Mouse (Mus musculus) hindbrain, embryonic 14.5 days (tissue): ENCODE measurements around the gene 4632433K11Rik. TPM values are rescaled to one million over a fixed set of nuclear protein-coding genes. Genes with fewer than 3 reads are reported as not detected.
"Not testable (repeated sequence)": the region's sequence is repeated elsewhere in the genome, so short reads cannot be mapped to it uniquely, and the experiment has no call there.

ENCODE experiments used
- ATAC-seq: fragments of 200-750 bp; cut with Nextera tagmentation; 2 replicates; pipeline ENCODE4 v1.8.0; 2017; ENCODE audit warnings: moderate number of reproducible peaks, mild to moderate bottlenecking, moderate TSS enrichment, moderate library complexity; ENCODE audit not compliant: low FRiP score
- DNase-seq: peaks from one replicate; pipeline ENCODE4 v3.0.0-alpha.2; 2015; ENCODE audit warnings: low spot score
- H3K27ac ChIP-seq: fragments of 300-500 bp; sonication (generic); 2 replicates; pipeline ENCODE4 v1.5.1; 2014; ENCODE audit warnings: mild to moderate bottlenecking, moderate library complexity
- H3K27me3 ChIP-seq: fragments of 300-500 bp; sonication (generic); 2 replicates; pipeline ENCODE4 v1.6.1; 2014; ENCODE audit warnings: mild to moderate bottlenecking, low read length, mixed read lengths; ENCODE audit not compliant: control insufficient read depth, insufficient read depth
- H3K36me3 ChIP-seq: fragments of 300-500 bp; sonication (generic); replicated peaks from 2 replicates; pipeline ENCODE4 v1.6.1; 2014; ENCODE audit not compliant: control insufficient read depth, insufficient read depth
- H3K4me1 ChIP-seq: fragments of 300-500 bp; sonication (generic); replicated peaks from 2 replicates; pipeline ENCODE4 v1.6.1; 2014; ENCODE audit warnings: antibody characterized with exemption, low read length, mixed read lengths; ENCODE audit not compliant: control insufficient read depth, insufficient read depth
- H3K4me2 ChIP-seq: fragments of 300-500 bp; sonication (generic); replicated peaks from 2 replicates; pipeline ENCODE4 v1.6.1; 2014; ENCODE audit warnings: mild to moderate bottlenecking, moderate library complexity
- H3K4me3 ChIP-seq: fragments of 300-500 bp; sonication (generic); replicated peaks from 2 replicates; pipeline ENCODE4 v1.5.1; 2014; ENCODE audit warnings: mild to moderate bottlenecking, low read length
- H3K9ac ChIP-seq: fragments of 300-500 bp; sonication (generic); 2 replicates; pipeline ENCODE4 v1.6.1; 2014
- H3K9me3 ChIP-seq: fragments of 300-500 bp; sonication (generic); 2 replicates; pipeline ENCODE4 v1.6.1; 2016; ENCODE audit warnings: low read length; ENCODE audit not compliant: control insufficient read depth
- WGBS: fragments of 180-500 bp; shearing (Covaris S2); extraction: QIAGEN DNeasy Blood & Tissue Kit; methylation state at CpG from one replicate; pipeline ENCODE4 v1.1.7; 2014; 5-methylcytosine and 5-hydroxymethylcytosine counted together
- polyA plus RNA-seq: library from polyadenylated mRNA; unstranded; fragments of >200 nt; fragmentation: Nextera tagmentation; extraction: Ambion mirVana; gene quantifications from 2 replicates; pipeline ENCODE4 v1.2.1, GENCODE M21; 2014

The 4632433K11Rik gene
- polyA plus RNA-seq, 1 experiment from 2014 or later = not detected

- no peak for DNase-seq
- H3K9ac ChIP-seq = no peak overlapping the region
- no peak for ATAC-seq
- no peaks in the 10 kb centered on the region for H3K9me3 ChIP-seq
- peaks cover 20% of the 10 kb centered on the region for H3K4me1 ChIP-seq
- H3K4me3 ChIP-seq = no peak overlapping the region
- no peak overlapping the region for H3K27ac ChIP-seq
- WGBS = 96% methylated on average over 21 of the region's 21 CpGs
- no peak overlapping the region for H3K4me2 ChIP-seq
- peaks cover 15% of the 10 kb centered on the region for H3K36me3 ChIP-seq
- H3K27me3 ChIP-seq = no peaks in the 10 kb centered on the region
These were observed 16.0 kb upstream of the 4632433K11Rik start for GRCm38 (mm10) chr7:5017931-5018330.

GRCm38 (mm10) chr7:5019576-5019975 lies 14.3 kb upstream of the 4632433K11Rik start:
- not testable (repeated sequence) for DNase-seq, ATAC-seq, H3K27me3 ChIP-seq, H3K9me3 ChIP-seq
- Histone ChIP-seq H3K4me3 (peak overlapping the region; percentile 90), H3K4me1 (peaks cover 20% of the 10 kb centered on the region), H3K27ac (peak overlapping the region; percentile 86), H3K36me3 (peaks cover 20% of the 10 kb centered on the region), H3K9ac (0 out of 2 replicates have a peak overlapping the region, but pooled peaks have one; percentile 95), H3K4me2 (peak overlapping the region; percentile 66)
- 34% methylated on average over 8 of the region's 8 CpGs for WGBS

GRCm38 (mm10) chr7:5020000-5020681 lies 13.8 kb upstream of the 4632433K11Rik start, which contains the start of the genes Zfp865 and Ccdc106:
TSS of gene Zfp865 (plus strand) at chr7:5020376.
TSS of gene Ccdc106 (plus strand) at chr7:5020553.
- under 1% methylated on average over 49 of the region's 49 CpGs for whole genome bisulfite sequencing
- ATAC-seq = peak; percentile 92
- peak; percentile 99 for DNase-seq

GRCm38 (mm10) chr7:5020685-5021084 lies 13.2 kb upstream of the 4632433K11Rik start:
- peak overlapping the region; percentile 86 for H3K27ac ChIP-seq
- peak; percentile 49; the same call in 1 of the 2 replicates for ATAC-seq
- peak overlapping the region; percentile 66 for H3K4me2 ChIP-seq
- no peak for DNase-seq
- H3K4me1 ChIP-seq = peaks cover 20% of the 10 kb centered on the region
- H3K9me3 ChIP-seq = no peaks in the 10 kb centered on the region
- H3K4me3 ChIP-seq = peak overlapping the region; percentile 90
- H3K9ac ChIP-seq = peak overlapping the region; percentile 95
- WGBS = under 1% methylated on average over 15 of the region's 15 CpGs
- H3K36me3 ChIP-seq = peaks cover 20% of the 10 kb centered on the region
- H3K27me3 ChIP-seq = no peaks in the 10 kb centered on the region

More at GRCm38 (mm10) chr7:5020000-5020681, 13.8 kb upstream of the 4632433K11Rik start, which contains the start of the genes Zfp865 and Ccdc106:
- Histone ChIP-seq H3K27me3 (no peaks in the 10 kb centered on the region), H3K9ac (peak within 1 kb of the TSS; percentile 95), H3K9me3 (no peaks in the 10 kb centered on the region), H3K4me1 (peaks cover 20% of the 10 kb centered on the region), H3K27ac (peak within 1 kb of the TSS; percentile 86), H3K4me3 (peak within 1 kb of the TSS; percentile 90), H3K4me2 (peak within 1 kb of the TSS; percentile 66), H3K36me3 (peaks cover 20% of the 10 kb centered on the region)

GRCm38 (mm10) chr7:5021197-5021596 lies 12.7 kb upstream of the 4632433K11Rik start:
- no peaks in the 10 kb centered on the region for H3K9me3 ChIP-seq
- ATAC-seq (no peak), DNase-seq (no peak)
- peak overlapping the region; percentile 90 for H3K4me3 ChIP-seq
- H3K4me2 ChIP-seq = peak overlapping the region; percentile 66
- no peaks in the 10 kb centered on the region for H3K27me3 ChIP-seq
- peaks cover 15% of the 10 kb centered on the region for H3K4me1 ChIP-seq
- H3K9ac ChIP-seq = peak overlapping the region; percentile 95
- H3K27ac ChIP-seq = peak overlapping the region; percentile 86
- 54% methylated on average over 5 of the region's 5 CpGs for WGBS
- H3K36me3 ChIP-seq = peaks cover 20% of the 10 kb centered on the region

- Histone ChIP-seq H3K9me3 (peaks cover 26% of the 10 kb centered on the region), H3K4me2 (no peak overlapping the region), H3K27me3 (no peaks in the 10 kb centered on the region), H3K27ac (no peak overlapping the region), H3K4me1 (no peaks in the 10 kb centered on the region), H3K9ac (no peak overlapping the region), H3K4me3 (0 out of 2 replicates have a peak overlapping the region, but pooled peaks have one; percentile 7), H3K36me3 (peaks cover 69% of the 10 kb centered on the region)
- 97% methylated on average over 22 of the region's 22 CpGs for WGBS
- DNase-seq (no peak), ATAC-seq (no peak)
These were observed 4.4 kb upstream of the 4632433K11Rik start for GRCm38 (mm10) chr7:5029543-5029942.

- H3K36me3 ChIP-seq = peaks cover 72% of the 10 kb centered on the region
- ATAC-seq (no peak), DNase-seq (no peak)
- H3K9me3 ChIP-seq = peaks cover 26% of the 10 kb centered on the region
- no peak overlapping the region for H3K4me2 ChIP-seq
- H3K4me3 ChIP-seq = 0 out of 2 replicates have a peak overlapping the region, but pooled peaks have one; percentile 7
- H3K27me3 ChIP-seq = no peaks in the 10 kb centered on the region
- no peak overlapping the region for H3K9ac ChIP-seq
- no peak overlapping the region for H3K27ac ChIP-seq
- H3K4me1 ChIP-seq = no peaks in the 10 kb centered on the region
- 93% methylated on average over 21 of the region's 21 CpGs for whole genome bisulfite sequencing
These were observed 4.0 kb upstream of the 4632433K11Rik start for GRCm38 (mm10) chr7:5029946-5030345.

- DNase-seq (no peak), ATAC-seq (no peak)
- Histone ChIP-seq H3K4me3 (no peak overlapping the region), H3K27me3 (no peaks in the 10 kb centered on the region), H3K9me3 (peaks cover 26% of the 10 kb centered on the region), H3K4me2 (no peak overlapping the region), H3K4me1 (no peaks in the 10 kb centered on the region), H3K27ac (no peak overlapping the region), H3K9ac (no peak overlapping the region), H3K36me3 (peaks cover 80% of the 10 kb centered on the region)
- WGBS = 82% methylated on average over 63 of the region's 63 CpGs
These were observed 3.2 kb upstream of the 4632433K11Rik start for GRCm38 (mm10) chr7:5030554-5031275.

GRCm38 (mm10) chr7:5031496-5031895 lies 2.4 kb upstream of the 4632433K11Rik start:
- Histone ChIP-seq H3K9me3 (peaks cover 26% of the 10 kb centered on the region), H3K27me3 (no peaks in the 10 kb centered on the region), H3K4me2 (no peak overlapping the region), H3K36me3 (peaks cover 88% of the 10 kb centered on the region), H3K4me1 (no peaks in the 10 kb centered on the region), H3K4me3 (no peak overlapping the region), H3K9ac (no peak overlapping the region), H3K27ac (no peak overlapping the region)
- 74% methylated on average over 46 of the region's 46 CpGs for WGBS
- ATAC-seq = no peak
- DNase-seq = no peak
